Mouse (Mus musculus) megakaryocyte, adult 5-6 weeks (primary cell): ENCODE results near the gene Tnfrsf19. TPM values are rescaled to one million over a fixed set of nuclear protein-coding genes. Genes with fewer than 3 reads are reported as not detected.

Experiments
- ATAC-seq: 2 replicates; pipeline ENCODE4 v1.8.0; 2016; ENCODE audit warnings: mild to moderate bottlenecking, inconsistent platforms; ENCODE audit not compliant: poor library complexity, severe bottlenecking
- total RNA-seq, 2 experiments: library from RNA; stranded (forward) in 1 of 2; stranded (reverse) in 1 of 2; fragments of 153-499, 151-499 nt in 1 of 2; fragments of 221-1000, 200-1000 nt in 1 of 2; gene quantifications; 2 replicates each; pipeline versions ENCODE4 v1.2.3 to v1.2.4; 2015 to 2017

The Tnfrsf19 gene
- total RNA-seq, 2 experiments from 2014 or later = 0.29 TPM; not detected in 1

DNA sequence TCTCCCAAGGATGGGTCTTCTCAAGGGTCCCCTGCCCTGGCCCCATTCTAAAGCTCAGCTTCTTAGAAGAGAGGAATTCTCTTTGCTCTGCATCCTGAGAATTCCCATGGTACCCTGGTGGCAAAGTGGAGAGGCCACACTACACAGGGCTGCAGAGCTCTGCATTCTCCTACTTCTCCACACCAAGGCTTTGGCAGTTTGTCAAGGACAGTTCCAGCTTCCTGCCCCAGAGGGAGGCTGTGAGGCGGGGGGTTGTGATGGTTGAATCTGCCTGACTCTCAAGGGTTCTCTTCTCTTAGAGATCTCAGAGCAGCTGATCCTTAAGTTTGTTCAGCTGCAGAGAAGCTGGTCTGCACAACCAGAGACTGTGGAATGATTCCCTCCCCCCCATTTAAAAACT, 23.9 kb downstream of the Tnfrsf19 start:
- no peak for ATAC-seq

DNA sequence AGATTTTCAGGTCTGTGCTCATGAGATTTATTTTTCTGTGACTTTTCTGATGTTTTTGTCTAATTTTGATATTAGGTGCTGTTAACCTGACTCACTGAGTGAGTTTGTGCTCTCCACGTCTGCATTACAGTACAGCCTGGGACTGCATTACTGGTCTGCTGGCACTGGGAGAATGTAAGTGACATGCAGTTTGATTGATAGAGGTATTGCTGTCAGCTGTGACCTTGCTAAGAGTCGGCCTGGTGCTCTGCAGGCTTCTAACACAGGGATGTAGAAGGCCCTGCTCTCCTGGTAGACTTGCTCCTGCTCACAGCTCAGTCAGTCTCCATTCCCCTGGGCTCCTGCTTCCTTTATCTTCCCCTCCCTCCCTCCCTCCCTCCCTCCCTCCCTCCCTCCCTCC, 25.3 kb downstream of the Tnfrsf19 start:
- ATAC-seq = no peak

DNA sequence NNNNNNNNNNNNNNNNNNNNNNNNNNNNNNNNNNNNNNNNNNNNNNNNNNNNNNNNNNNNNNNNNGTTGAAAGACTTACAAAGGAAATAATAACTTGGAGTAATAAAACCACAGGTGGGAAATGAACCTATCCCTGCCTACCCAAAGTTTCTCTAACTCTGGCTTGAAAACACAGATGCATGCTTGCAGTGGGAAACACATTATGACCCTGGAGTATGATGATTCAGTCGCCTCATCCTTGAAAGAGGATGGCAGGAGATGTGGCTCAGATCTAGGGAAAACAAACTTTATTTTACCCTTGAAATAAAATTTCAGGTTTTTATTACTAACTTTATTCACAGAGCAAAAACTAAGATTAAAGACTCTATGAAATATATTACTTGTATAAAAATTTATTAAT, 26.4 kb downstream of the Tnfrsf19 start:
- ATAC-seq = no peak

GRCm38 (mm10) chr14:61014544-61014943, 31.7 kb downstream of the Tnfrsf19 start:
- no peak for ATAC-seq

GRCm38 (mm10) chr14:61012397-61012931, 33.8 kb downstream of the Tnfrsf19 start:
- no peak for ATAC-seq

GRCm38 (mm10) chr14:61011621-61012174, 34.6 kb downstream of the Tnfrsf19 start:
- no peak for ATAC-seq

GRCm38 (mm10) chr14:61005127-61005837, 41.0 kb downstream of the Tnfrsf19 start:
- ATAC-seq = no peak

DNA sequence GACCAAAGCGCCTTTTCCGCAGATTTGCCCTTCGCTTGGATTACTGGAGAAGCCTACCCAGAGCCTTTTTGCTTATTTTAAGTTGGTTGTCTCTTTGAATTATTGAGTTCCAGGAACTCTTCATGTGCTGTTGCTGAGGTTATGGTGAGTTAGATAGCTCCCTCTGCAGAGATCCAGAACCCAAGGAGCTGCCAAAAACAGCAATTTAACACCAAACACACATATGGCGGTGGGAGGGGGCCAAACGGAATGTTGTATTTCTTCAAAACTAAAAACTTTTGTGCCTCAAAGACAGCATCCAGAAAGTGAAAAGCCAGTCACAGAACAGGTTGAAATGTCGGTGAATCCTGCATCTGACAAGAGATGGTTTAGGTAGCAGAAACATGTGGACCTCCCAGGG, 42.6 kb downstream of the Tnfrsf19 start:
- ATAC-seq = no peak

- no peak for ATAC-seq
Measured at GRCm38 (mm10) chr14:61000072-61000471, 46.2 kb downstream of the Tnfrsf19 start.

GRCm38 (mm10) chr14:60996556-60996955, 49.7 kb downstream of the Tnfrsf19 start:
- no peak for ATAC-seq

GRCm38 (mm10) chr14:60993506-60993905, 52.8 kb downstream of the Tnfrsf19 start:
- ATAC-seq = no peak

GRCm38 (mm10) chr14:60993092-60993491, 53.2 kb downstream of the Tnfrsf19 start:
- no peak for ATAC-seq

GRCm38 (mm10) chr14:60992144-60992543, 54.1 kb downstream of the Tnfrsf19 start:
- ATAC-seq = no peak

DNA sequence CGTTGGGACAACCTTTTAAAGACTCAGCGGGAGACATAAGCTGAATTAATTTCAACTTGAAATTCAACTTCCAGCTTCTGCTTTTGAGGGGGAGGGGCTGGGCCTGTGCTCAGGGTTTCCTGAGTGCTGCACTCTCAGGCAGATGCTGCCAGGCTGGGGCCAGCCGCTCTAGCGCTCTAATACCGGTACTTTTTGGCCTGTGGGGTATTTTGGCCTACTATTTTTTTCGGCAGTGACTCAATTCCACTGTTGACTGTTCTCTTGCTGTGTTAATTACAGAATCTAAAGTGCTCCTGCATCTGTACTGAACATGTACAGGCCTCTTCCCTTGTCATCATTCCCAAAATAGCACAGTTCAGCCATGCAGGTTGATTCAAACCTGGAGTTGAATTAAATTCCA, 58.1 kb downstream of the Tnfrsf19 start:
- ATAC-seq = no peak

DNA sequence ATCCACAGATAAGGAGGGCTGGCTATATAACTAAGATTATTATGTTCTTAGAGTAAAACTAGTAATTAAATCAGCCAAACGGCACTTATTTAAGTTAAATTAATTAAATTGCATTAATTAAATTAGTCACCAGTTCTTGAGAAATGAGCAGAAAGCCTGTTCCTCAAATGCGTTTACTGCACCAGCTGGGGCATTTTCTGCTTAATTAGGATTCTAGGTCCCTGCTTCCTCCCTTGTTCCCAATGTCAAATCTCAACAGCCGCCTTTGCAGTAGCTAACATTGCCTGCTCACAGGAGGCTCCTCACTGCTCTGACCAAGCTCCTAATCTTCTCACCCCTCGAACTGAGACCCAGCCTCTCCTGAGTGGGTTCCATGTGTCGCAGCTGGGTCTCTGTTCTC, 59.4 kb downstream of the Tnfrsf19 start:
- no peak for ATAC-seq

GRCm38 (mm10) chr14:60985077-60985476, 61.2 kb downstream of the Tnfrsf19 start:
- ATAC-seq = no peak

DNA sequence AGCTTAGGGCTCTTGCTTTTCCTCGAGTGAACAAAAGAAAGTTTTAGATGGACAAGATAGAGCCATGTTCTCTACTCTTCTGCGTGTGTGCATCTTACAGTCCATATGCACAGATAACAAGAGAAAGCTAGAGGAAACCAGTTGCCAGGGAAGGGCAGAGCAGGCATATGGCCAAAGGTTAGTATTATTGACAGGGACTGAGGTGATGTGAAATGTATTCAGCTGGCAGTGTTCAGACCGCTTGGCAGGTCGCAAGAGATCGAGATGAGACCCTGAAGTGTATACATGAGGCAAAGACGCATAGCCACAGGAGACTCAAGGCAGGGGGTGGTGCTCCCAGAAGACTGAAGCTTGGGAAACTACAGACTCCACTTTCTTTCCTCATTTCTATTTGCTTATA, 62.0 kb downstream of the Tnfrsf19 start:
- no peak for ATAC-seq

DNA sequence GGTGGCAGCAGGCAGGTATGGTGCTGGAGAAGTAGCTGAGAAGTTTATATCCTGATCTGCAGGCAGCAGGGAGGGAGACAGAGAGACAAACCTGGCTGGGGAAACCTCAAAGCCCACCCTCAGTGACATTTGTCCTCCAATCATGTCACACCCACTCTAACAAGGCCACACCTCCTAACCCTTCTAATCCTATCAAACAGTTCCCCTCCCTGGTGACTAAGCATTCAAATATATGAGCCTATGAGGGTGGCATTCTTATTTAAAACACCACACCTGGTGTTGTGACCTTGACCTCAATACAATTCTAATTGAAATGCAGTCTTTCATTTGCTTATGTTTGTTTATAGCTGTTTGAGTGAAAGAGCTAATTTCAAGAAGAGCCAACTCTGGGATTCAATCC, 64.2 kb downstream of the Tnfrsf19 start:
- no peak for ATAC-seq

- no peak for ATAC-seq
Measured at GRCm38 (mm10) chr14:60980244-60980887, 65.9 kb downstream of the Tnfrsf19 start.

DNA sequence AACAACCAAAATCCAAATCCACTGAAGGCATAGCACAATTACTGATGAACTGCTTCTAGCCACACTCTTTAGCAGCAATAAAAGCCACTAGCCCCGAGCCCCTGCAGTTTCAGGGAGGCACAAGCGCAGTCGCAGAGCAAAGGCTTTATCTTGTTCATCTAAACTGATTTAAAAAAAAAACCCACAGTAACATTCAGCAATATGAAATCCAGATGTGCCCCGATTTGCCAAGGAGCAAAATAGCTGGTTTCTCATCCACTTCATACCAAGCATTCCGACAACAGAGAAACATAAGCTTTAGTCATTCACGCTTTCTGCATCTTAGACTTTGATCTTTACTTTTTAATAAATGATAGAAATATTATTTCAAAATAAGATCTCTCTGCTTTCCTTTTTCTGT, 68.2 kb downstream of the Tnfrsf19 start:
- ATAC-seq = no peak

GRCm38 (mm10) chr14:60976231-60976630, 70.1 kb downstream of the Tnfrsf19 start:
- ATAC-seq = no peak

DNA sequence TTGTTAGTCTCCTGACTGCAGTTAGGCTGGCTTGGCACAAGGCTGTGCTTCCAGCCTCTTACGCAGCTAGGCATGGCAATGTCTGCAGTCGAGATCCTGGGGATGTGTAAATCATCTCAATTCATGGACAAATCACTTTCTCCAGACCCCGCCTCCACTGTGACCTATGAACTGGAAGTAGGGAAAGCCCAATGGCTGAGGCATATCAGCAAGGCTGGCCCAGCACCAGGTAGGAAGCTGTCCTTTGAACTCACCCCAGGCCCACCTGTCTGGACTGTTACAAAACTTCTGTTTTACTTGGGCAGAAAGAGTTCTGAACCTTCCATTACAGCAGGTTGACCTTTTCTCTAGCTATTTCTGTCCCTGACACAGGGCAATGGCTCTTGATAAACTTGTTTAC, 70.6 kb downstream of the Tnfrsf19 start:
- no peak for ATAC-seq
